Mouse (Mus musculus) urinary bladder, postnatal 36 days (tissue): ENCODE results near the gene Tfcp2.

Source experiments
- DNase-seq, 2 experiments: peaks; one replicate each; pipeline ENCODE4 v3.0.0; 2022; ENCODE audit warnings: low spot score in 2 of 2, mixed read lengths in 1 of 2

Tfcp2 gene

GRCm38 (mm10) chr15:100486450-100486849, 65.4 kb downstream of the Tfcp2 start:
- no peak for DNase-seq

- DNase-seq = peak in 1 of 2 experiments; percentile 69
Measured at GRCm38 (mm10) chr15:100485576-100485975, 66.2 kb downstream of the Tfcp2 start.

- DNase-seq = no peak
Measured at GRCm38 (mm10) chr15:100478925-100479324, 72.9 kb downstream of the Tfcp2 start.

- no peak for DNase-seq
Measured at GRCm38 (mm10) chr15:100478351-100478750, 73.5 kb downstream of the Tfcp2 start.

GRCm38 (mm10) chr15:100473926-100474503, 77.8 kb downstream of the Tfcp2 start:
- DNase-seq = no peak

- DNase-seq = no peak
Measured at GRCm38 (mm10) chr15:100470037-100470436, 81.8 kb downstream of the Tfcp2 start.

GRCm38 (mm10) chr15:100469189-100469545, 82.6 kb downstream of the Tfcp2 start:
- DNase-seq = no peak

- DNase-seq = peak; percentile 73 to 84
Measured at GRCm38 (mm10) chr15:100468295-100469188, 83.3 kb downstream of the Tfcp2 start, which contains the start of gene Letmd1. TSS of gene Letmd1 (plus strand) at chr15:100469023.

- DNase-seq = no peak
Measured at GRCm38 (mm10) chr15:100467738-100468137, 84.1 kb downstream of the Tfcp2 start.

GRCm38 (mm10) chr15:100465432-100465831, 86.4 kb downstream of the Tfcp2 start:
- DNase-seq = no peak

- DNase-seq = peak; percentile 62 to 70
Measured at GRCm38 (mm10) chr15:100463712-100464111, 88.1 kb downstream of the Tfcp2 start.

- DNase-seq = no peak
Measured at GRCm38 (mm10) chr15:100462086-100462485, 89.7 kb downstream of the Tfcp2 start.

GRCm38 (mm10) chr15:100461646-100462045, 90.2 kb downstream of the Tfcp2 start:
- no peak for DNase-seq

- peak in 1 of 2 experiments; percentile 32 for DNase-seq
Measured at GRCm38 (mm10) chr15:100460942-100461341, 90.9 kb downstream of the Tfcp2 start.

GRCm38 (mm10) chr15:100458055-100458454, 93.8 kb downstream of the Tfcp2 start:
- DNase-seq = peak; percentile 23 to 52

GRCm38 (mm10) chr15:100457340-100457739, 94.5 kb downstream of the Tfcp2 start:
- peak; percentile 32 to 51 for DNase-seq

- no peak for DNase-seq
Measured at GRCm38 (mm10) chr15:100456356-100456991, 95.3 kb downstream of the Tfcp2 start.

- DNase-seq = no peak
Measured at GRCm38 (mm10) chr15:100452486-100452885, 99.3 kb downstream of the Tfcp2 start.

- no peak for DNase-seq
Measured at GRCm38 (mm10) chr15:100451245-100451644, 100.6 kb downstream of the Tfcp2 start.

- DNase-seq = no peak
Measured at GRCm38 (mm10) chr15:100449495-100449894, 102.3 kb downstream of the Tfcp2 start.

- DNase-seq = no peak
Measured at GRCm38 (mm10) chr15:100448572-100448971, 103.2 kb downstream of the Tfcp2 start.
